In the genomic region with DNA sequence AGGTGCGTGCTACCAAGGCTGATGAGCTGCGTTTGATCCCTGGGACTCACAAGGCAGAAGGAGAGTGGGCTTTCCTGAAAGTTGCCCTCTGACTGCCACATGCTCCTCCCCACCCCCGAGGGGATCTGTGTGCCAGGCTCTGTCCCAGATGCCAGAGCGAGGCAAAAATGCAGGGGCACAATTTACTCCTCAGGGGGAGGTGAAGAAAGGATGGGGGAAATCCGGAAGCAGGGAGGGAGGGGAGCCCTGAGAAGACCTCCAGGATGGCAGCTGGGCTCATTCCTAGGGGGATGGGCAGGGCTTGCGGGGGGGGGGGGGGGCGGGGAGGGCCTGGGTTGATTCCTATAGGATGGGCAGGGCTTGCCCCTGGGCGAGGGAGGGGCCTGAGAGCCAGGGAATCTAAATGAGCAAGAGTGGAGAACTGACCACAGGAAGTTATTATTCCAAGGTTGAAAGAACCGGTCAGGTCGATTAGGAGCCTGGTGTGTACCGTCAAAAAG, we compare ENCODE assay signal across 16 mouse cellular contexts.
DNase-seq lines count a peak whose midpoint lies in the region; ATAC-seq and TF ChIP-seq lines count a peak whose summit lies in the region.
"Had no signal": no experiment of that assay in that cellular context is flagged by ENCODE, and none has a peak within 500 bp of the region (broad histone marks: within the 10 kb centered on the region; RNA-seq: fewer than 3 reads in every experiment).

No protein-coding gene starts in this region.

- ATAC-seq in kidney, embryonic 16.5 days (ENCODE audit: low FRiP score, low TSS enrichment) = 0 out of 2 replicates have a peak, but pooled peaks have one; percentile 39
- no peak for ATAC-seq in kidney, embryonic 14.5 days (ENCODE audit: low FRiP score, low TSS enrichment)
- ATAC-seq in G1E (ENCODE audit: extremely low read depth, insufficient number of reproducible peaks, low FRiP score, poor library complexity, severe bottlenecking) = no peak
- ATAC-seq in hindbrain, postnatal 0 days = peak; percentile 44; the same call in 1 of the 2 replicates
- no peak for ATAC-seq in granulocyte monocyte progenitor cell, adult 5-6 weeks (replicated peaks; ENCODE audit: poor library complexity, severe bottlenecking)

- H3K4me1 ChIP-seq in kidney, embryonic 16.5 days (ENCODE audit: insufficient read depth, low read length) = peaks cover 7% of the 10 kb centered on the region; the same call in 1 of the 2 replicates
- 0 out of 2 replicates have a peak, but pooled peaks cover 4% of the 10 kb centered on the region for H3K4me1 ChIP-seq in kidney, embryonic 14.5 days (ENCODE audit: control insufficient read depth, insufficient read depth, low read length)
- peaks cover 1% of the 10 kb centered on the region for H3K4me1 ChIP-seq in ES-Bruce4 (ENCODE audit: control insufficient read depth, insufficient read depth, low read length)
- peaks cover 72% of the 10 kb centered on the region for H3K4me1 ChIP-seq in G1E (ENCODE audit: insufficient read depth, low read depth, low read length)
- H3K4me1 ChIP-seq in hindbrain, postnatal 0 days (ENCODE audit: insufficient read depth, low read length) = no peaks in the 10 kb centered on the region

- TF ChIP-seq CTCF in ES-Bruce4 (IDR thresholded peaks at IDR 0.05; ENCODE audit: low read depth, low read length) = no peak
- no peak for TF ChIP-seq CTCF in G1E (IDR thresholded peaks at IDR 0.05; ENCODE audit: low read depth, low read length)
- no peak for TF ChIP-seq CTCF in hindbrain, postnatal 0 days (IDR thresholded peaks at IDR 0.05; ENCODE audit: low read depth)

- 32% methylated on average over 9 of the region's 11 CpGs for WGBS in kidney, embryonic 16.5 days
- 21% methylated on average over 10 of the region's 11 CpGs for WGBS in kidney, embryonic 14.5 days
- WGBS in hindbrain, postnatal 0 days = 33% methylated on average over 9 of the region's 11 CpGs

- no peaks in the 10 kb centered on the region for H3K27me3 ChIP-seq in kidney, embryonic 16.5 days (ENCODE audit: insufficient read depth, low read length)
- H3K27me3 ChIP-seq in kidney, embryonic 14.5 days (ENCODE audit: control insufficient read depth, insufficient read depth, low read length) = no peaks in the 10 kb centered on the region
- H3K27me3 ChIP-seq in ES-Bruce4 (ENCODE audit: control insufficient read depth, insufficient read depth, low read length, poor library complexity, severe bottlenecking) (no peaks in the 10 kb centered on the region), G1E (ENCODE audit: insufficient read depth, low read length) (no peaks in the 10 kb centered on the region)
- no peaks in the 10 kb centered on the region for H3K27me3 ChIP-seq in hindbrain, postnatal 0 days (ENCODE audit: insufficient read depth, low read length)
- H3K27me3 ChIP-seq: CH12.LX; embryonic facial prominence, embryonic 13.5 days; liver, embryonic 13.5 days had no signal

- H3K27ac ChIP-seq in kidney, embryonic 16.5 days (ENCODE audit: low read length) = no peak overlapping the region
- no peak overlapping the region for H3K27ac ChIP-seq in kidney, embryonic 14.5 days (ENCODE audit: low read depth, low read length)
- H3K27ac ChIP-seq in ES-Bruce4 (ENCODE audit: insufficient read depth, low read length) = no peak overlapping the region
- H3K27ac ChIP-seq in hindbrain, postnatal 0 days = no peak overlapping the region
- H3K27ac ChIP-seq: embryonic facial prominence, embryonic 13.5 days; liver, embryonic 13.5 days had no signal

- peak overlapping the region; percentile 12; the same call in 1 of the 2 replicates for H3K4me2 ChIP-seq in kidney, embryonic 16.5 days (replicated peaks; ENCODE audit: low read depth, low read length)
- no peak overlapping the region for H3K4me2 ChIP-seq in kidney, embryonic 14.5 days (replicated peaks; ENCODE audit: low read depth, low read length)
- no peak overlapping the region for H3K4me2 ChIP-seq in hindbrain, postnatal 0 days (ENCODE audit: low read depth, low read length)
- H3K4me2 ChIP-seq: embryonic facial prominence, embryonic 13.5 days; liver, embryonic 13.5 days had no signal

- no peak overlapping the region for H3K4me3 ChIP-seq in kidney, embryonic 16.5 days (ENCODE audit: low read length)
- H3K4me3 ChIP-seq in kidney, embryonic 14.5 days (ENCODE audit: low read length) = no peak overlapping the region
- H3K4me3 ChIP-seq in ES-Bruce4 (ENCODE audit: low read depth, low read length) (no peak overlapping the region), G1E (ENCODE audit: low read depth, low read length) (peak overlapping the region; percentile 52; the same call in 1 of the 2 replicates)
- no peak overlapping the region for H3K4me3 ChIP-seq in hindbrain, postnatal 0 days (ENCODE audit: low read length)
- H3K4me3 ChIP-seq: embryonic facial prominence, embryonic 13.5 days; liver, embryonic 13.5 days; myocyte had no signal

- H3K9ac ChIP-seq in kidney, embryonic 16.5 days (replicated peaks; ENCODE audit: low read length) = 0 out of 2 replicates have a peak overlapping the region, but pooled peaks have one; percentile 30
- H3K9ac ChIP-seq in kidney, embryonic 14.5 days (ENCODE audit: low read depth, low read length) = no peak overlapping the region
- no peak overlapping the region for H3K9ac ChIP-seq in ES-Bruce4 (ENCODE audit: low read depth, poor library complexity, severe bottlenecking)
- H3K9ac ChIP-seq in hindbrain, postnatal 0 days (replicated peaks; ENCODE audit: low read length) = no peak overlapping the region
- H3K9ac ChIP-seq: embryonic facial prominence, embryonic 13.5 days; liver, embryonic 13.5 days had no signal

- TF ChIP-seq POLR2A in ES-Bruce4 (IDR thresholded peaks at IDR 0.05; ENCODE audit: insufficient read depth, low read length) = no peak

- H3K36me3 ChIP-seq in kidney, embryonic 16.5 days (ENCODE audit: insufficient read depth, low read length) = no peaks in the 10 kb centered on the region
- H3K36me3 ChIP-seq in kidney, embryonic 14.5 days (ENCODE audit: control insufficient read depth, insufficient read depth, low read length) = no peaks in the 10 kb centered on the region
- H3K36me3 ChIP-seq in ES-Bruce4 (ENCODE audit: control insufficient read depth, insufficient read depth, low read length, poor library complexity, severe bottlenecking) = no peaks in the 10 kb centered on the region
- no peaks in the 10 kb centered on the region for H3K36me3 ChIP-seq in G1E (replicated peaks)
- H3K36me3 ChIP-seq in hindbrain, postnatal 0 days (ENCODE audit: insufficient read depth, low read length) = no peaks in the 10 kb centered on the region
- H3K36me3 ChIP-seq: embryonic facial prominence, embryonic 13.5 days; liver, embryonic 13.5 days had no signal

- TF ChIP-seq EP300 in ES-Bruce4 (IDR thresholded peaks at IDR 0.05; ENCODE audit: insufficient read depth, low read depth, low read length) = 0 out of 2 replicates have a peak, but pooled peaks have one; percentile 31

- no peak for DNase-seq in G1E (ENCODE audit: low spot score)
- no peak for DNase-seq in hindbrain, postnatal 0 days (ENCODE audit: low spot score)
- DNase-seq in urinary bladder, postnatal 36 days (ENCODE audit: low spot score in 2 of 2) = no peak
- DNase-seq: adrenal gland, postnatal 36 days; gastrocnemius, postnatal 25 days; kidney, adult 2 months; liver, embryonic 13.5 days; lung, postnatal 4 days; right cerebral cortex, postnatal 4 days had no signal

- H3K9me3 ChIP-seq in kidney, embryonic 16.5 days (ENCODE audit: low read length) = no peaks in the 10 kb centered on the region
- H3K9me3 ChIP-seq in kidney, embryonic 14.5 days (ENCODE audit: control insufficient read depth, low read length) = no peaks in the 10 kb centered on the region
- H3K9me3 ChIP-seq in ES-Bruce4 (replicated peaks; ENCODE audit: control insufficient read depth, insufficient read depth, low read length, poor library complexity, severe bottlenecking) = no peaks in the 10 kb centered on the region
- H3K9me3 ChIP-seq in G1E (replicated peaks) = no peaks in the 10 kb centered on the region
- no peaks in the 10 kb centered on the region for H3K9me3 ChIP-seq in hindbrain, postnatal 0 days (ENCODE audit: low read length)
- H3K9me3 ChIP-seq: embryonic facial prominence, embryonic 13.5 days; liver, embryonic 13.5 days had no signal

Comparison
In these comparisons a context has a peak if more than half of its experiments do, and no peak if none do; other contexts are left out.
1. ATAC-seq: peak in kidney, embryonic 16.5 days (single experiment) and hindbrain, postnatal 0 days (single experiment); none in kidney, embryonic 14.5 days (single experiment), G1E (single experiment) and granulocyte monocyte progenitor cell, adult 5-6 weeks (single experiment).